Mouse (Mus musculus) G1E (cell line): ENCODE measurements around the gene Psmd12.

Experiments
- CTCF ChIP-seq: IDR thresholded peaks from 2 replicates; pipeline ENCODE4 v1.5.1; 2012; ENCODE audit warnings: low read depth, low read length, inconsistent platforms, mixed read lengths
- TAL1 ChIP-seq: conservative IDR thresholded peaks from 2 replicates; pipeline ENCODE4 v1.6.1; 2012; ENCODE audit warnings: low read depth, low read length, inconsistent platforms, mixed read lengths

GRCm38 (mm10) chr11:107484341-107484740 is 5.1 kb downstream of the Psmd12 start:
- TF ChIP-seq CTCF (no peak), TAL1 (no peak)
